Mouse (Mus musculus): ENCODE data around the gene Cbfa2t3.

- TF ChIP-seq CTCF (IDR thresholded peaks at IDR 0.05; ENCODE audit: low read depth): no peak
- TF ChIP-seq EP300 (optimal IDR thresholded peaks at IDR 0.05): no peak
These were observed 40.6 kb downstream of the Cbfa2t3 start for GRCm38 (mm10) chr8:122658149-122658806.

Measured in stomach, postnatal 0 days (tissue).